Mouse (Mus musculus) gastrocnemius, postnatal 36 days (tissue): ENCODE measurements around the gene Sar1b. TPM values are rescaled to one million over a fixed set of nuclear protein-coding genes. Genes with fewer than 3 reads are reported as not detected.

ENCODE experiments used
- total RNA-seq, 2 experiments: library from RNA; stranded (reverse); gene quantifications; 2 replicates each; pipeline ENCODE4 v1.2.3; 2021

Gene Sar1b
- total RNA-seq, 2 experiments from 2014 or later: 428 to 446 TPM

Other genes starting within 250 kb of the Sar1b start
- gene Phykpl, start 178.9 kb upstream of the Sar1b start, total RNA-seq: 10 to 100 TPM; 13.1 to 15.7 TPM
- 100 to 1,000 TPM in 1 of 2 experiments, 10 to 100 TPM in 1; 93.4 to 103 TPM for gene Hnrnpab, start 156.8 kb upstream of the Sar1b start, total RNA-seq
- gene Nhp2, start 144.0 kb upstream of the Sar1b start, total RNA-seq: 10 to 100 TPM; 21.0 to 24.7 TPM
- gene Rmnd5b, start 127.8 kb upstream of the Sar1b start, total RNA-seq: 10 to 100 TPM in 1 of 2 experiments, 1 to 10 TPM in 1; 8.5 to 12.1 TPM
- 1 to 10 TPM; 3.3 to 6.0 TPM for gene N4bp3, start 112.8 kb upstream of the Sar1b start, total RNA-seq
- under 1 TPM; 0.18 to 0.30 TPM for gene D930048N14Rik, start 112.7 kb upstream of the Sar1b start, total RNA-seq
- gene 0610009B22Rik, start 74.8 kb upstream of the Sar1b start, total RNA-seq: 10 to 100 TPM; 31.8 to 32.0 TPM
- 10 to 100 TPM; 38.8 to 42.3 TPM for gene Sec24a, start 53 bp upstream of the Sar1b start, total RNA-seq
- gene Jade2, start 94.0 kb downstream of the Sar1b start, total RNA-seq: 1 to 10 TPM; 3.6 to 4.4 TPM
- 10 to 100 TPM; 20.1 to 21.9 TPM for gene Cdkn2aipnl, start 204.0 kb downstream of the Sar1b start, total RNA-seq
- gene Ube2b, start 237.1 kb downstream of the Sar1b start, total RNA-seq: 100 to 1,000 TPM; 386 to 446 TPM
- 1 to 10 TPM; 1.6 to 2.5 TPM for gene Cdkl3, start 240.5 kb downstream of the Sar1b start, total RNA-seq